Mouse (Mus musculus) heart, adult 9 months (tissue): ENCODE measurements around the gene Gng3.
A peak's percentile ranks its signal among the peaks of the same experiment; 100 is the strongest.
"Not testable (repeated sequence)": the region's sequence is repeated elsewhere in the genome, so short reads cannot be mapped to it uniquely, and the experiment has no call there.

Source experiments
- DNase-seq, 2 experiments: peaks; one replicate each; pipeline ENCODE4 v3.0.0; 2022; ENCODE audit warnings: low spot score in 2 of 2

The Gng3 gene

GRCm38 (mm10) chr19:8844371-8845129 lies 5.6 kb upstream of the Gng3 start:
- DNase-seq: peak in 1 of 2 experiments; percentile 70

- no peak for DNase-seq
Measured at GRCm38 (mm10) chr19:8842961-8843360, 4.0 kb upstream of the Gng3 start.

- no peak for DNase-seq
Measured at GRCm38 (mm10) chr19:8841012-8841411, 2.0 kb upstream of the Gng3 start.

GRCm38 (mm10) chr19:8839908-8840791 lies 1.2 kb upstream of the Gng3 start:
- DNase-seq: peak; percentile 74 to 79

- DNase-seq: no peak
Measured at GRCm38 (mm10) chr19:8838041-8838730, 808 bp downstream of the Gng3 start.

- DNase-seq: peak; percentile 83 to 86
Measured at GRCm38 (mm10) chr19:8837251-8837791, 1.7 kb downstream of the Gng3 start, which contains the start of gene Bscl2. TSS of gene Bscl2 (plus strand) at chr19:8837467.

GRCm38 (mm10) chr19:8836327-8836726 lies 2.7 kb downstream of the Gng3 start:
- not testable (repeated sequence) for DNase-seq

GRCm38 (mm10) chr19:8832971-8833370 lies 6.0 kb downstream of the Gng3 start:
- DNase-seq: no peak

GRCm38 (mm10) chr19:8831262-8831661 lies 7.7 kb downstream of the Gng3 start:
- DNase-seq: no peak

GRCm38 (mm10) chr19:8830664-8831063 lies 8.3 kb downstream of the Gng3 start:
- no peak for DNase-seq

- no peak for DNase-seq
Measured at GRCm38 (mm10) chr19:8829660-8830059, 9.3 kb downstream of the Gng3 start, which contains the start of gene AC129217.1. TSS of gene AC129217.1 (plus strand) at chr19:8829773.

- no peak for DNase-seq
Measured at GRCm38 (mm10) chr19:8822696-8823095, 16.3 kb downstream of the Gng3 start.

- DNase-seq: no peak
Measured at GRCm38 (mm10) chr19:8821146-8821545, 17.8 kb downstream of the Gng3 start.

GRCm38 (mm10) chr19:8820424-8820956 lies 18.5 kb downstream of the Gng3 start:
- DNase-seq: no peak

GRCm38 (mm10) chr19:8819596-8820423 lies 19.2 kb downstream of the Gng3 start, which contains the start of gene Hnrnpul2:
TSS of gene Hnrnpul2 (plus strand) at chr19:8820010.
- DNase-seq: peak; percentile 99

- peak; percentile 98 to 99 for DNase-seq
Measured at GRCm38 (mm10) chr19:8818801-8819595, 20.0 kb downstream of the Gng3 start, which contains the start of gene Ttc9c. TSS of gene Ttc9c (minus strand) at chr19:8819333.

GRCm38 (mm10) chr19:8818301-8818798 lies 20.6 kb downstream of the Gng3 start:
- no peak for DNase-seq

GRCm38 (mm10) chr19:8817001-8817400 lies 22.0 kb downstream of the Gng3 start:
- DNase-seq: no peak

- no peak for DNase-seq
Measured at GRCm38 (mm10) chr19:8815812-8816211, 23.2 kb downstream of the Gng3 start.
